Mouse (Mus musculus) CD4-positive, CD25-positive, alpha-beta regulatory T cell, adult 4 months (primary cell): ENCODE measurements around the gene Gm17604. TPM values are rescaled to one million over a fixed set of nuclear protein-coding genes. Genes with fewer than 3 reads are reported as not detected.
A peak's percentile ranks its signal among the peaks of the same experiment; 100 is the strongest.

Experiments
- ATAC-seq: one replicate; pipeline ENCODE4 v1.8.0; 2017
- polyA plus RNA-seq, 2 experiments: library from polyadenylated mRNA; unstranded; fragments of 100-300 nt; shearing (Covaris generic); gene quantifications; one replicate each; pipeline ENCODE4 v1.2.1; 2017

Gene Gm17604
- polyA plus RNA-seq = not detected

GRCm38 (mm10) chrX:165004779-165005324, at the start of gene Gm17604:
TSS of gene Gm17604 (minus strand) at chrX:165004829.
- ATAC-seq = no peak

- no peak for ATAC-seq
These were observed 45.3 kb upstream of the Gm17604 start for GRCm38 (mm10) chrX:165049929-165050328.

GRCm38 (mm10) chrX:165003141-165003540, 1.5 kb downstream of the Gm17604 start:
- no peak for ATAC-seq

- ATAC-seq = peak; percentile 92
These were observed 24.3 kb downstream of the Gm17604 start, which contains the start of the genes Mospd2 and Fancb for GRCm38 (mm10) chrX:164980193-164980775. TSS of gene Mospd2 (minus strand) at chrX:164980375. TSS of gene Fancb (plus strand) at chrX:164980592.

GRCm38 (mm10) chrX:164978866-164979265, 25.8 kb downstream of the Gm17604 start:
- no peak for ATAC-seq

GRCm38 (mm10) chrX:164971206-164971605, 33.4 kb downstream of the Gm17604 start:
- ATAC-seq = no peak

- ATAC-seq = no peak
These were observed 38.7 kb downstream of the Gm17604 start for GRCm38 (mm10) chrX:164965750-164966448.

Other genes with a start within 250 kb of the Gm17604 start
- 10 to 100 TPM; 14.6 to 14.8 TPM for gene Mospd2, start 24.5 kb downstream of the Gm17604 start, polyA plus RNA-seq
- gene Fancb, start 24.2 kb downstream of the Gm17604 start, polyA plus RNA-seq = 1 to 10 TPM; 2.7 to 3.8 TPM